Mouse (Mus musculus) heart, adult 2 months (tissue): Measurements from ENCODE around the gene Grm1.

Experiments
- CTCF ChIP-seq: fragments of 200-600 bp; IDR thresholded peaks from 2 replicates; pipeline ENCODE4 v1.8.1; 2022; ENCODE audit warnings: antibody characterized with exemption, mild to moderate bottlenecking, moderate library complexity
- EP300 ChIP-seq: fragments of 200-500 bp; IDR thresholded peaks from 2 replicates; pipeline ENCODE4 v1.6.1; 2011; ENCODE audit warnings: low read depth, low read length, control low read depth; ENCODE audit not compliant: insufficient read depth
- POLR2A ChIP-seq: fragments of 200-500 bp; IDR thresholded peaks from 2 replicates; pipeline ENCODE4 v1.6.1; 2011; ENCODE audit warnings: mild to moderate bottlenecking, low read depth, low read length, control low read depth; ENCODE audit not compliant: insufficient read depth

DNA sequence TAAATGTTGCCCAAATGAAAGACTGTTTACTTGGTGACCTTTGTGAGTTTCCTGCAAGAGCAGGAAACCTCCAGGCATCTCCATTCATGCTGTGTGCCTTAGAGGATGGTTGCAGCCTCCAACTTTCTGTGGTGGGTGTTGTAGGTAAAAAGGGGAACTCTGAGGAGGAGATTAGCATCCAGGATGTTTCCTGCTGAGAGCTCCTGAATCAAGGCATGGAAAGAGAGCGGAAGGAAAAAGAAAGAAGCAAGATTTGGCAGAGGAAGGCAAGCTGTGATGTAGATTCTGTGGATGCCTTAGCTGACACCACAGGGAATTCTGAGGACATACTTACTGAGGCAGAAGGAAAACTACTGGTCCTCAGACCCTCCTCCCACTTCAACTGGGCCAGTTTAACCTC lies 85.4 kb downstream of the Grm1 start:
- TF ChIP-seq CTCF (no peak), POLR2A (no peak), EP300 (no peak)
